Mouse (Mus musculus) left cerebral cortex, postnatal 4 days (tissue): Measurements from ENCODE around the gene Swap70. TPM values are rescaled to one million over a fixed set of nuclear protein-coding genes. Genes with fewer than 3 reads are reported as not detected.

ENCODE experiments used
- total RNA-seq, 2 experiments: library from RNA; stranded (reverse); gene quantifications; 2 replicates each; pipeline ENCODE4 v1.2.3; 2021

The Swap70 gene
- total RNA-seq, 2 experiments from 2014 or later = 10.4 to 12.2 TPM

Other genes with a start within 250 kb of the Swap70 start
- 10 to 100 TPM; 46.2 to 48.3 TPM for gene Tmem41b, start 234.8 kb upstream of the Swap70 start, total RNA-seq
- gene Ipo7, start 203.4 kb upstream of the Swap70 start, total RNA-seq = 100 to 1,000 TPM in 1 of 2 experiments, 10 to 100 TPM in 1; 97.1 to 104 TPM
- gene Zfp143, start 160.5 kb upstream of the Swap70 start, total RNA-seq = 1 to 10 TPM; 9.7 to 9.9 TPM
- 1 to 10 TPM; 4.5 to 4.8 TPM for gene Wee1, start 99.7 kb upstream of the Swap70 start, total RNA-seq